Mouse (Mus musculus): ENCODE results near the gene Bdkrb2.

DNA sequence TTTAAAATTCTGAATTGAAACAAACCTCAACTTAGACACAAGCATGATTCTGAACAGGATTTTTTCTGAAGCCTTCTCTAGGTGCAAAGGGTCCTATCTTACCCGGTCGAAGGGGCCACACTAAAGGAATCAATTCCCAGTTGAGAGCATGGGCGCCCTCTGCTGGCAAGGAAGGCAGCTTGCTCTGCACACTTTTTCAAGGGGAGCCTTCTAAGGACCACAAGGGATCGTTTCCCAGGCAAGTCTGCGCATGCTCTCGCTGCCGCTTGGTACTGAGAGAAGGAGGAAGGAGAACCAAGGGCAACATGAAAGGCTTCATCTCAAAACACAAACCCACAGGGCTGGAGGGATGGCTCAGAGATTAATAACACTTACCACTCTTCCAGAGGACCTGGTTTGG, 48.7 kb downstream of the Bdkrb2 start:
- TF ChIP-seq CTCF (IDR thresholded peaks at IDR 0.05; ENCODE audit: control insufficient read depth, insufficient read depth, low read length): peak; percentile 69
- no peak for TF ChIP-seq POLR2A (IDR thresholded peaks at IDR 0.05; ENCODE audit: borderline replicate concordance, control insufficient read depth, low read depth, low read length)

All from bone marrow, adult 2 months (tissue).